Mouse (Mus musculus) heart, embryonic 14.5 days (tissue): Measurements from ENCODE around the gene Zfp575. TPM values are rescaled to one million over a fixed set of nuclear protein-coding genes. Genes with fewer than 3 reads are reported as not detected.
"Not testable (repeated sequence)": the region's sequence is repeated elsewhere in the genome, so short reads cannot be mapped to it uniquely, and the experiment has no call there.

Source experiments
- ATAC-seq: fragments of 200-750 bp; cut with Nextera tagmentation; 2 replicates; pipeline ENCODE4 v1.8.0; 2017; ENCODE audit warnings: low read depth, moderate TSS enrichment; ENCODE audit not compliant: insufficient number of reproducible peaks, insufficient read depth, low FRiP score
- H3K27ac ChIP-seq, 2 experiments: fragments of 200-500 bp in 1 of 2; fragments of 300-500 bp in 1 of 2; sonication (generic) in 1 of 2; replicated peaks in 1 of 2; 2 replicates each; pipeline ENCODE4 v1.5.1; 2012 to 2014; ENCODE audit warnings: low read depth in 2 of 2, low read length in 2 of 2, control low read depth in 1 of 2, mild to moderate bottlenecking in 1 of 2, mixed read lengths in 1 of 2; ENCODE audit not compliant: control insufficient read depth in 1 of 2, insufficient read depth in 1 of 2
- H3K27me3 ChIP-seq: fragments of 300-500 bp; sonication (generic); 2 replicates; pipeline ENCODE4 v1.6.1; 2014; ENCODE audit warnings: mild to moderate bottlenecking, low read length, control low read depth; ENCODE audit not compliant: control insufficient read depth, insufficient read depth
- H3K36me3 ChIP-seq: fragments of 300-500 bp; sonication (generic); 2 replicates; pipeline ENCODE4 v1.6.1; 2014; ENCODE audit warnings: mild to moderate bottlenecking, control low read depth, low read length, mixed read lengths; ENCODE audit not compliant: control insufficient read depth, insufficient read depth
- H3K4me1 ChIP-seq, 2 experiments: fragments of 200-500 bp in 1 of 2; fragments of 300-500 bp in 1 of 2; sonication (generic) in 1 of 2; 2 replicates each; pipeline ENCODE4 v1.6.1; 2012 to 2014; ENCODE audit warnings: low read length in 2 of 2, control low read depth in 1 of 2, mixed read lengths in 1 of 2; ENCODE audit not compliant: control insufficient read depth in 2 of 2, insufficient read depth in 2 of 2
- H3K4me2 ChIP-seq: fragments of 300-500 bp; sonication (generic); 2 replicates; pipeline ENCODE4 v1.6.1; 2014; ENCODE audit warnings: mild to moderate bottlenecking, low read length
- H3K4me3 ChIP-seq, 2 experiments: fragments of 200-500 bp in 1 of 2; fragments of 300-500 bp in 1 of 2; sonication (generic) in 1 of 2; 2 replicates each; pipeline ENCODE4 v1.5.1; 2012 to 2014; ENCODE audit warnings: low read length in 2 of 2, mild to moderate bottlenecking in 2 of 2, control low read depth in 1 of 2, low read depth in 1 of 2, moderate library complexity in 1 of 2; ENCODE audit not compliant: control insufficient read depth in 1 of 2, insufficient read depth in 1 of 2
- H3K9ac ChIP-seq: fragments of 300-500 bp; sonication (generic); 2 replicates; pipeline ENCODE4 v1.6.1; 2014; ENCODE audit warnings: mild to moderate bottlenecking, low read length
- H3K9me3 ChIP-seq: fragments of 300-500 bp; sonication (generic); 2 replicates; pipeline ENCODE4 v1.6.1; 2016; ENCODE audit warnings: low read length, control low read depth; ENCODE audit not compliant: control insufficient read depth
- WGBS: fragments of 180-500 bp; shearing (Covaris S2); extraction: QIAGEN DNeasy Blood & Tissue Kit; methylation state at CpG from one replicate; pipeline ENCODE4 v1.1.7; 2014; 5-methylcytosine and 5-hydroxymethylcytosine counted together
- polyA plus RNA-seq: library from polyadenylated mRNA; unstranded; fragments of >200 nt; fragmentation: Nextera tagmentation; extraction: Ambion mirVana; gene quantifications from 2 replicates; pipeline ENCODE4 v1.2.1, GENCODE M21; 2014

The Zfp575 gene
- polyA plus RNA-seq, 1 experiment from 2014 or later, result 0.36 TPM

DNA sequence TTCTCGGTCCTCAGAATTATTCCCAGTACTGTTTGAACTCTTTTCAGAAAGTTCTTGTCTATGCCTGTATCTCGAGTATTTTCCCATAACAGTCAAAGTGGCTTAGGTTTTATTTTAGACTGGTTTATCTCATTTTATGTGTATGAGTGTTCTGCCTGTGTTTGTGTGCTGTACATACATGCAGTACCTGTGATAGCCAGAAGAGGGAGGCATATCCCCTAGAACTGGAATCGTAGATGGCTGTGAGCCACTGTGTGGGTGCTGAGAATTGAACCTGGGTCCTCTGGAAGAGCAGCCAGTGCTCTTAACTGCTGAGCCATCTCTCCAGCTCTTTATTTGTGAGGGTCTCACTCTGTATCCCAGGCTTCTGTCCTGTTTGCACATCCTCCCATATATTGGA, 33.8 kb upstream of the Zfp575 start:
- H3K4me1 ChIP-seq, result no peaks in the 10 kb centered on the region
- no peak overlapping the region for H3K4me3 ChIP-seq
- no peak overlapping the region for H3K9ac ChIP-seq
- H3K4me2 ChIP-seq, result no peak overlapping the region
- H3K27me3 ChIP-seq, result no peaks in the 10 kb centered on the region
- no peak overlapping the region for H3K27ac ChIP-seq
- no peak for ATAC-seq
- 81% methylated on average over 3 of the region's 3 CpGs for WGBS
- H3K36me3 ChIP-seq, result no peaks in the 10 kb centered on the region
- 0 out of 2 replicates have a peak, but pooled peaks cover 4% of the 10 kb centered on the region for H3K9me3 ChIP-seq

DNA sequence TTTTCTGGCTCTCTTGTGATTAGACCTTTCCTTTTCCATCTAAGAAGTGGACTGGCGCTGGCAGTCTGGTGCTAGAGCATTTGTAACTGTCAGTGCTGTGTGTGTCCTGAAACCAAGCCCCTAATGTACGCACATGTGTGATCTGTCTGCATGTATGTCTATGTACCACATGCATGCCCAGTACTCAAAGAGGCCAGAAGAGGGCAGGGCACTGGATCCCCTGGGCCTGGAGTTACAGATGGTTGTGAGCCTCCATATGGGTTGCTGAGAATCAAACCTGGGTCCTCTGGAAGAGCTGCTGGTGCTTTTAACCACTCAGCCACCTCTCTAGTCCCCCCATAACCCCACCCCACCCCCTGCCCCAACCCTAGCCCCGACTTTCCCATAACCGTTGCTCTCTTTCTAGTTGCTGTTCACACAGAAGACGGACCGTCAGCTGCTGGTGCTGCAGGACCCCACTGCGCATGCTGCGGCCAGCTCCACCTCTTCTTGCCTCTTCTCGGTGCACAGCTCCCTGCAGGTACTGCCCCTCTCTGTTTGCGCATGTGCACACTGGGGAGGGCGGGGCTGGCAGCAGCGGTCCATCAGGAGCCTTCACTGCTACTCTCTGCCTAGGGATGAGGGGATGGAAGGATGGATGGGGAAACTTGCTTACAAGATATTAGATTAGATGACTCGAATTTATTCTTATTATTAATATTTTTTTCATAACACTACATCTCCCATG, 32.4 kb upstream of the Zfp575 start:
- no peak overlapping the region for H3K9ac ChIP-seq
- no peak for ATAC-seq
- no peak overlapping the region for H3K4me2 ChIP-seq
- 36% methylated on average over 13 of the region's 13 CpGs for WGBS
- 0 out of 2 replicates have a peak, but pooled peaks cover 4% of the 10 kb centered on the region for H3K9me3 ChIP-seq
- no peaks in the 10 kb centered on the region for H3K4me1 ChIP-seq
- H3K4me3 ChIP-seq, result no peak overlapping the region
- H3K36me3 ChIP-seq, result no peaks in the 10 kb centered on the region
- no peaks in the 10 kb centered on the region for H3K27me3 ChIP-seq
- H3K27ac ChIP-seq, result no peak overlapping the region

DNA sequence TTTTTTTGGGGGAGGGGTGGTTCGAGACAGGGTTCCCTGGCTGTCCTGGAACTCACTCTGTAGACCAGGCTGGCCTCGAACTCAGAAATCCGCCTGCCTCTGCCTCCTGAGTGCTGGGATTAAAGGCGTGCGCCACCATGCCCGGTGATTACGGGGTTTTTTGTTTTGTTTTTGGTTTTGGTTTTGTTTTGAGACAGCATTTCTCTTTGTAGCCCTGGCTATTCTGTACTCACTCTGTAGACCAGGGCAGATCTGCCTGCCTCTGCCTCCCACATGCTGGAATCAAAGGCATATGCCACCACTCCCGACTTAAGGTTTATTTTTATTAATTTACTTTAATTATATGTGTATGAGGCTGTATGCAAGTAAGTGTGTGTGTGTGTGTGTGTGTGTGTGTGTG, 30.9 kb upstream of the Zfp575 start:
- ATAC-seq, H3K4me1 ChIP-seq, H3K27ac ChIP-seq, H3K4me2 ChIP-seq, H3K27me3 ChIP-seq, H3K9ac ChIP-seq, H3K36me3 ChIP-seq, H3K9me3 ChIP-seq, H3K4me3 ChIP-seq: not testable (repeated sequence)
- 85% methylated on average over 8 of the region's 8 CpGs for whole genome bisulfite sequencing

DNA sequence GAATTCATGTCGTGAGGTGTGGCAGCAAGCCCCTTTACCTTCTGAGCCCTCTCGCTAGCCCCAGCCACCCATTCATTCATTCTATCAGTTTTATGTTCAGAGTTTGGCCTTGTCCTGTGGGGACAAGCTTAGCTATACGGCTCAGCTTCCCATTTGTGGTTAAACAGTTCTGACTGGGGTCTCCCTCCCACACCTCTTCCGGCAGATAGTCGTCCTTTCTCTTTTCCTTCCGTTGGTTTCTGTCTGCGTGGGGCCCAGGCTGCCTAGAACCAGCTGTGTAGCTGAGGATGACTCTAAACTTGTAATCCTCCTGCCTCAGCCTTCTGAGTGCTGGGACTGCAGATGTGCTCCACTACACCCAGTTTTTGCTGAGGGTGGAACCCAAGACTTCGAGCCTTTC, 30.3 kb upstream of the Zfp575 start:
- peaks cover 0 to under 1% of the 10 kb centered on the region in 2 experiments; a peak in 2 of 4 replicates for H3K4me1 ChIP-seq
- no peak overlapping the region for H3K27ac ChIP-seq
- ATAC-seq, result no peak
- WGBS, result 67% methylated on average over 8 of the region's 8 CpGs
- H3K4me2 ChIP-seq, result no peak overlapping the region
- no peak overlapping the region for H3K9ac ChIP-seq
- H3K36me3 ChIP-seq, result no peaks in the 10 kb centered on the region
- H3K4me3 ChIP-seq, result no peak overlapping the region
- 0 out of 2 replicates have a peak, but pooled peaks cover 4% of the 10 kb centered on the region for H3K9me3 ChIP-seq
- peaks cover 13% of the 10 kb centered on the region for H3K27me3 ChIP-seq

DNA sequence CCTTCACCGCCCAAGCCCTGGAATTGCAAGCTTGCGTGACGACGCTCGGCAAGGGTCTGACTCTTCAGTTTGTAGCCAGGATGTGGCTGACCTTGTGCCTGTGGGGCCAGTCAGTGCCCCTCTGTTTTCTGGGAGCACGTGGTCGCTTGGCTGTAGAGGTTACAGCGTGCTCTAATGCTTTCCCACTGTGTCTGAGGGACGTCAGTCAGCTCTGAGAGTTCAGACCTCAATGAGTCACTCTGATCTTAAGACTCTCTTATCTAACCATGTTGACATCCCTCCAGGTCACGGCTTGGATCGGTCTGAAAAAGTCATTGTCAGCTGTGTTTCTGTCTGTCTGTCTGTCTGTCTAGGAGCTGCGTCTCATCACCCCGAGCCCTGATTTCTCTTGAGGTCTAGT, 27.4 kb upstream of the Zfp575 start:
- peaks cover 42% of the 10 kb centered on the region for H3K27me3 ChIP-seq
- WGBS, result 57% methylated on average over 13 of the region's 13 CpGs

DNA sequence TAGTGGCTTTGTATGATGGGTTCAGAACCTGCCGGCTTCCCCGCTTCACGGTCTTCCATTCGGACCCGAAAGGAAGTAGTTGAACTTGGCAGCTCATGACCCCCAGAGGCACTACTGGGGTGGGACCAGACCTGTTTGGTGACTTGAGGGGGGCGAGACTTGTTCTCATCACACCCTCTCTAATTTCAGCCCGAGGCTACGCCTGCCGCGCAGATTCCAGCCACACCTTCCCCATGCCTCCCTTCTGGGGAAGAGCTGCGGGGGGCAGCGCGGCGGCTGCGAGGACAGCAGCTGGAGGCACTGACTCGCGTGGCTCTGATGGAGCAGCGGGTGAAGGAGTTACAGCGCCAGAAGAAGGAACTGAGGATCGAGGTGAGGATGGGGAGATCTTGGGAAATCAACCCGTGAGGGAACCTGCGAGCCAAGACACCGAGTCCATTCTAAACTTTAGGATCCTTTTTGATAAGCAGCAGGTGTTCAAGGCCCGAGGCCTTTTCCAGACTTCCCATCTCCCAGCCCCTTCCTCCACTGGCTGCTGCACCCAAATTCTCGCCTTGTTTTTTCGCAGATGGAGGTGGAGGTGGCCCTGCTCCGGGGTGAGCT, 25.0 kb upstream of the Zfp575 start:
- WGBS, result 1% methylated on average over 25 of the region's 27 CpGs
- ATAC-seq, result no peak
- H3K27me3 ChIP-seq, result peaks cover 54% of the 10 kb centered on the region

More for the DNA sequence above, 27.4 kb upstream of the Zfp575 start:
- ATAC-seq, result no peak
- H3K4me3 ChIP-seq, result no peak overlapping the region
- H3K4me1 ChIP-seq, result peaks cover 4 to 14% of the 10 kb centered on the region in 2 experiments; a peak in 3 of 4 replicates
- H3K9ac ChIP-seq, result no peak overlapping the region
- H3K27ac ChIP-seq, result no peak overlapping the region
- no peak overlapping the region for H3K4me2 ChIP-seq
- no peaks in the 10 kb centered on the region for H3K9me3 ChIP-seq
- no peaks in the 10 kb centered on the region for H3K36me3 ChIP-seq

DNA sequence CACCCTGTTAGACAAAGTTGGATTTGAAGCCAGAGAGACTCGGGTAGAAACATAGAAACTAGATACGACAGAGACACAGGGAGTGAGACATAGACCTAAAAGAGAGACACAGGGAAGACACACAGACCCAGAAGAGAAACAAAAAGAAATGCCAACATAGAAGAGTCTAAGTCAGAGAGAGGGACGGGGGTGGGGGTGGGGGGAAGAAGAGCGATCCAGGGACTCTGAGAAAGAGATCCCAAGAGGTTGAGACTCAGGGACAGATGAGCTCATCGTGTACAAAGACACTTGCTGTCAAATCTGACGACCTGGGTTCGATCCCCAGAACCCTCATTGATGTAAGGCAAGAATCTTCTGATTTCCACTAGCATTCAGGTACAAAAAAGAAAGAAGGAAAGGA, 24.3 kb upstream of the Zfp575 start:
- peaks cover 54% of the 10 kb centered on the region for H3K27me3 ChIP-seq
- no peak overlapping the region for H3K9ac ChIP-seq
- peak overlapping the region; percentile 36 to 40 for H3K4me3 ChIP-seq
- H3K36me3 ChIP-seq, result no peaks in the 10 kb centered on the region
- peaks cover 4 to 14% of the 10 kb centered on the region in 2 experiments; a peak in 3 of 4 replicates for H3K4me1 ChIP-seq
- H3K9me3 ChIP-seq, result no peaks in the 10 kb centered on the region
- peak overlapping the region; percentile 60 for H3K4me2 ChIP-seq
- 15% methylated on average over 7 of the region's 7 CpGs for whole genome bisulfite sequencing
- no peak overlapping the region for H3K27ac ChIP-seq
- no peak for ATAC-seq

More for the DNA sequence above, 25.0 kb upstream of the Zfp575 start:
- no peak overlapping the region; the same call in 1 of the 2 replicates for H3K9ac ChIP-seq
- H3K36me3 ChIP-seq, result no peaks in the 10 kb centered on the region
- peak overlapping the region in 1 of 2 experiments; percentile 21; a peak in 2 of 4 replicates for H3K4me3 ChIP-seq
- H3K4me1 ChIP-seq, result peaks cover 4 to 14% of the 10 kb centered on the region in 2 experiments; a peak in 3 of 4 replicates
- H3K9me3 ChIP-seq, result no peaks in the 10 kb centered on the region
- peak overlapping the region; percentile 49 for H3K4me2 ChIP-seq
- no peak overlapping the region for H3K27ac ChIP-seq
